In genomic region chr5:132395922-132396321, GRCm38 (mm10) we compare ENCODE assay signal across 17 mouse cellular contexts.
DNase-seq lines count a peak whose midpoint lies in the region; ATAC-seq lines count a peak whose summit lies in the region.
"Had no signal": no experiment of that assay in that cellular context is flagged by ENCODE, and none has a peak within 500 bp of the region (broad histone marks: within the 10 kb centered on the region; RNA-seq: fewer than 3 reads in every experiment).

No protein-coding gene starts in this region.

- DNase-seq in 416B (ENCODE audit: low read depth): peak; percentile 3
- no peak for DNase-seq in adrenal gland, postnatal 4 days (ENCODE audit: low spot score in 2 of 2)
- DNase-seq in urinary bladder, postnatal 36 days (ENCODE audit: low spot score in 2 of 2): no peak
- no peak for DNase-seq in heart, adult 9 months (ENCODE audit: low spot score in 2 of 2)
- DNase-seq: adrenal gland, adult 8-10 months; adrenal gland, postnatal 14 days; adrenal gland, postnatal 36 days; cerebellum, adult 11 months; cerebellum, adult 18-20 months; cerebellum, adult 9-10 months; embryo, embryonic 11 days had no signal

- peak; percentile 58 for ATAC-seq in common myeloid progenitor, adult 5-6 weeks (replicated peaks; ENCODE audit: low read depth, poor library complexity, severe bottlenecking)
- peak; percentile 43 for ATAC-seq in megakaryocyte progenitor cell, adult 5-6 weeks (replicated peaks; ENCODE audit: poor library complexity)
- ATAC-seq: activated CD4-positive, CD25-positive, alpha-beta regulatory T cell, adult 4 months; forebrain, embryonic 14.5 days; forebrain, embryonic 16.5 days; Patski had no signal
